Mouse (Mus musculus): ENCODE data around the gene Map4k3. TPM values are rescaled to one million over a fixed set of nuclear protein-coding genes. Genes with fewer than 3 reads are reported as not detected.

Gene Map4k3
- total and polyA plus RNA-seq, 2 experiments = 5.6 to 23.6 TPM

Other genes with a start within 250 kb of the Map4k3 start
- gene Sos1, start 248.0 kb downstream of the Map4k3 start, total RNA-seq (2014; rRNA removed) = 11.8 and 12.0 TPM in 2 replicates
- 2.8 TPM in 2 replicates for gene Sos1, start 248.0 kb downstream of the Map4k3 start, polyA plus RNA-seq (2012; rRNA removed)
- 0.07 and 0.09 TPM in 2 replicates for gene Cdkl4, start 150.7 kb downstream of the Map4k3 start, total RNA-seq (2014; rRNA removed)
- gene Cdkl4, start 150.7 kb downstream of the Map4k3 start, polyA plus RNA-seq (2012; rRNA removed) = 0.06 and 0.13 TPM in 2 replicates
- gene Tmem178, start 216.1 kb upstream of the Map4k3 start, total RNA-seq (2014; rRNA removed) = 0.28 and 0.81 TPM in 2 replicates
- gene Tmem178, start 216.1 kb upstream of the Map4k3 start, polyA plus RNA-seq (2012; rRNA removed) = 0.47 and 0.49 TPM in 2 replicates

Measured in liver, adult 2 months (tissue).